Mouse (Mus musculus) layer of hippocampus, adult 9-11 months (tissue): ENCODE measurements at regions not wholly inside any gene's neighbourhood (a gene's known extent, or its start where the extent isn't known, plus 50 kb on each side); places are given as distances from the start of the nearest gene placed in this dataset.
"Not testable (repeated sequence)": the region's sequence is repeated elsewhere in the genome, so short reads cannot be mapped to it uniquely, and the experiment has no call there.

Experiments used
- DNase-seq: peaks from one replicate; pipeline ENCODE4 v3.0.0; 2022

DNA sequence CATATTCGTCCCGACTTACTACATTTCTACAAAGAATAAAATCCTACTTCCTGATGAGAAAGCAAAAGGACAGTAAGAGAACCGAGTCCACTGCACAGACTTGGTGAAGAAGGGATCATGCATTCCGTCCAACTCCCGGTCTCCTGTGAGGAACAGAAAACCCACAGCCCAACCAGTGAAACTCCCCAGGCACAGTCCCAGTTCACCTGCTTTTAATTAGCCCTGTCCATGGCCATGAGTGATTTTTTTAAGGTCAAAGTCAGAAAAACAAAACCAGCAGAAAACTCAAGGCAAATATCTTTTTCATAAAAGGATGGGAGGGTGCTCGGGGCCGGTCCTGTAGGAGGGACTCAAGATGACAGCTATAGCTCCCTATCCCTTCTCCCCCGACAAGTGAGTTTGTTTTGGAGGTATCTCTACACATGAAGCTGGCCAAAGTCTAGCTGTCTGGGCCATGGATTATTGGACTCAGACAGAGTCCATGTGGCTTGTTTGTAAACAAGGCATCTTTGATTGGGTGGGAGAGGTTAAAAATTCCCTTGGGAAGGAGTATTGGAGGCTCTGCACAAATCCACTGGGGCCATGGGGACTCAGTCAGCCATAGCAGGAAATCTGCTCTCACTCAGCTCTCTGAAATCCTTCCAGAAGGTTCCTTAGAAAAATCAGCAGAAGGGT lies 168.8 kb upstream of the Arid1b start:
- DNase-seq: no peak

DNA sequence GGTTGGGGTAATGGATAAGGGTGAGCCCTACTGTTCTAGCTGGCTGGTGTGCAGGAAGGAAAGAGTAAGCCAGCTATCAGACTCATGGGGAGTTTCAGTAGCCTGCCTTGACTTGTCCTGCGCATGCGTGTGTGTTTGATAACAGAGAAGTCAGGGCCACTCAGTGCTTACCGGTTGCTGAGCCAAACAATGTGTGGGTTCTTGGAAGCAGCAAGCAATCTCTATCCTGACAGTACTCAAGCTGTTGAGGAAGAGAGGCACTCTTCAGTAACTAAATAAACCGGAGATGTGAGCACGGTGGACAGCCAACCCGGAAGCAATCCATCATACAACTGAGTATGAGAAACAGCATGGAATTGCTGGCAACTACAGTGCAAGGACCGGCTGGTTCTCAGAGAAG lies 160.1 kb upstream of the Arid1b start:
- DNase-seq: peak; percentile 56

DNA sequence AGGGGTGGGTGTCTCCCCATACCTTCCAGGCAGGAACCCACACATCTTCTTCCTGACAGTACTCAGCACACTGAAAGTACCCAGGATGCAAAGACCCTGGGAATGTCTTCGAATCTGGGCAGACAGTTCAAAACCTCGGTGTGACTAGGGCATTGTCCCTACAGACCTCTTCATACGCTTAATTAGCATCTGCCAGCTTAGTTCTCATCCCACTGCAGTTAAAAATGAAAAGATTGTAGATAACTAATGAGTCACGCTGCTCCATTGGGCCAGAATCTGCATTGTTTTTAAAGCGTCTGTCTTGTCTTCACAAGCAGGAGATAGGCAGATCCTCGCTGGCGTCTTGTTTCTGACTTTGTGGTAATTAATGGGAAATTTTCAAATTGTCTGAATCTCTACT lies 159.6 kb upstream of the Arid1b start:
- peak; percentile 17 for DNase-seq

DNA sequence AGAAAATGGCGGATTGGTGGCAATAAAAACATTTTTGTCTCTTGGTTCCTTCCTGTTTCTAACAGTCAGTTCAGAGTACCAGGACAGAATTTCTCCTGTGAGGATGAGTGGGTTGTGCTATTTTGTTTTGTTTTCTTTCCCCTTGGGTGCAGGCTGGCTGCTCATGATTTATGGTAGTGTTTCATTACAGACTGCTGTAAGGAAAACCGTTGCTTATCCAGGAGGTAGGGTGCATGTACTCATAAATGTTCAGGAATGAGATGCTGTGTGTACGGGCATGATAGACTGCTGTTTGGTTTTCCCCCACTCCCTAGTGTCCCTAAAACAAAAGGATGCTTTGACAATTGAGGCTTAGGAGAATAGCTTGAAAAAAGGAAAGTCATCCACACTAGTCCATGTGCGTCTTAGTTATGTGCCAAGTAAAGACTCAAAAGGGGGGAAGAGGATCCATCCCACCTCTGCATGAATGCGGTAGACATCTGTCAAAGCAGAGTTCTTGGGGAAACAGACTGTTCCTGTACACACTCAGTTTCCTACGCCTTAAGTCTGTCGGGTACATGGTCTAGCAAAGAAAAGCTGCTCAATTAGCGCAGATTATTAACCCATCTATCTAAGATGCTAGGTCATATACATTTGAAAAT lies 158.9 kb upstream of the Arid1b start:
- DNase-seq: peak; percentile 38

DNA sequence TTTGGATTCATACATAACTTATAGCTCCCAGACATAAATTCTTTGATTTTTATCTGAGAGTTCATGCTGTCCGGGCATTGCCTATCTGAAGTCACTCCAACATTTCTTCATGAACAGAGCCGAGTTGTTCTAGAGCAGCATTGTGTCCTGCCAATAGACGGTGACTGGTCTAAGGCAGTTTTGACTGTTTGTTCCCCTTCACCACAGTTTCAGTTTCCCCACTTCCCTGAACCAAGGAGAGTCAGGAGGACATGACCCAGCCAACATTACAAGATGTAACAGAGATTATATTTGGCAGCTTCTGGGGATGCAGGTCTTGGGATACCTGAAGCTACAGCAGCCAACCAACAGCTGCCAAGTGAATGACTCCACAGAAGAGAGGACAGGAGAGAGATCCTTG lies 154.0 kb upstream of the Arid1b start:
- no peak for DNase-seq

DNA sequence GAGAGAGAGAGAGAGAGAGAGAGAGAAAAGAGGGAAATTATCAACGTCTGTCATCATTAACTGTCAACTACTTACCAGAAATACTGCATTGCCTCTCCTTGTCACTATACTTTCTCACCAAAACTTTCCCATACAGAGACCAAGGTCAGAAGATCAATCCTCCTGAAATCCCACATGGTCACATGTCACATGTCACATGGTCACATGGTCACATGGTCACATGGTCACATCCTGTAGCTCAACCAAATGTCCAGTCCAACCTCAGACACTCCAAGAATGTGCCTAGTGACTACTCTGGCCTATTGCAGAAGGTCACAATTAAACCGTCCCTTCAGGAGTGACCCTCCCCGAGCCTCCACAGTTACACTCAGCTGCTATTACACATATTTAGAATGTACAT lies 135.8 kb upstream of the Arid1b start:
- no peak for DNase-seq

DNA sequence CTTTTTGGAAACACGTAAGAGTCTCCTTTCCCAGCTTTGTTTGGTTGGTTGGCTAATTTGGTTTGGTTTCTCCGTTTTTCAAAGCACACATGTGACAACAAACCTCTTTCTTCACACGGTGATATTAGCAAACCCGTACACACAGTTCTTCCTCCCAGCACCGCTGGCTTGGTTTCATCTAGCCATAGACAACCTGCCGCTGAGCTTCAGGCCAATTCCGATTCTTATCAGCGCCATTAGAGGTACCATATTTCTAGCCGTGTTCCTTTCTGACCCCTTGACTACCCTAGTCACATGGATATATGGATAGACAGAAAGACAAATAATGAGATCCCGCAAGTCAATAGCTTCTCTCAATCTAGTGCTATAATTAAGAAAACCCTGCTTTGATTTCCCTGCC lies 129.2 kb upstream of the Arid1b start:
- no peak for DNase-seq

DNA sequence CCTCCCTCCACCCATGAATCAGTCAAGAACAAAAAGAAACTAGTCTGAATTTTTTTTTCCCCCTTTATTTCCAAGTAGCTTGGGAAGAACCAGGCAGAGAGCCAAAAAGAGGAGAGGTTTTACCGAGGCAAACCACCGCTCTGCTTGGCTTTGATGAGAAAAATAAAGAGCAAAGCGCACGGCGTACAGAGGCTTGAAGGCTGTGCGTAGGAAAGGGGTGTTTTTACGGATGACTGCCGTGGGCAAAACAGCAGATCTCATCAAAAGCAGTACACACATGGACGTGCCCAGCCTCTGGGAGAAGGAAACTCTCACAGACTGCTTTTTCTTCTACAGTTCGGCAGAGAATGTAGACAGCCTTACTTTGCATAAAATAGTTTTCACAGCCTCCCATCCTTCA lies 128.5 kb upstream of the Arid1b start:
- no peak for DNase-seq

DNA sequence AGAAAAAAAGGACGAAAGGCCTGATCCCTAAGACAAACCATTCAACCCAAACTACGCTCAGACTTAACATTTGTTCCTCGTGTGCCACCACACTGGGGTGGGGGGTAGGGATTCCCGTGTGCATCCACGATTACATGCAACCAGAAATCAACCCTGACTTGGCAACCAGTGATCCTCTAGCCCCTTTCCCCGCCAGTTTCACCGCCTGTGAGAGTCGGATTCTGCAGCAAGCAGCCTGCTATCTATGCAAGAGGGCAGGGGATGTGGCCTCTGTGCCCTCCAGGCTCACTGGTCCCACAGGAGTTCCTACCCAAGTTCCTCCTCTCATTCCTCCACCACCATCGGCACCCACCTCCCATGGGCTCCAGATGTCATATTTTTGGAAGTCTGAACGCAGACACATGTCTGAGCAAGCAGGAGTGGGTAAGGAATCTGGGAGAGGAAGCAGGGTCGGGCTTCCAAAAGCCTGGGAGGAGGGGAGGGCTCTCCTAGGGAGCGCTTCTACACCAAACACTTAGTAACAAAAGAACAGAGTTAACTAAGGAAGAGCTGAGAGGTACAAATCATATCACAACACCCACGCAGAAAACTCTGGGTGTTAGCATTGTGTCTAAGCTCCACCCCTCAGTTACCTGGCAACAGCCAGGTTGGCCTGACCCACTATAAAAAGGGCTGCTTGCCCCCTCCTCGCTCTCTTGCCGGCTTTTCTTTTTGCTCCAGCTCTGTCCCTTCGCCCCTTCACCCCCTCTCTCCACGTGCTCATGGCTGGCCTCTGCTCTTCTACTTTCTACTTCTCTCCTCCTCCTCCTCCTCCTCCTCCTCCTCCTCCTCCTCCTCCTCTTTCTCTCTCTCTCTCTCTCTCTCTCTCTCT lies 127.9 kb upstream of the Arid1b start:
- DNase-seq: no peak

DNA sequence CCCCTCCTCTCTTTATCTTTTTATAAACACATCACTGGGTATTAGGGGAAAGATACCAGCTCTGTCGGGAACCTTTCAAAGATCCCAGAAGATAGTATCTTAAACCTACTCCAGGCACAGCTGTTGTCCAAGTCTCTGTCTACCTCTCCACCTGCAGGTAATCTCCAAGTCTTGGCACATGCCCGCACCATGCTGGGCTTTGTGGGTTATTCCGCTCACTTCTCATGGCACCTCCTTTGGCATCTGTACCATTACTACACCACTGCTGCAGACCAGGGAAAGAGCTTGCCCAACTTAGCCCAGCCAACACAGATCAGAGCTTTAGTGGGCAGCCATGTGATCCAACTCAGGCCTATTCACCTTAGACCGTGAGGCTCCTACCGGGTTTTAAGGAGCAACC lies 127.0 kb upstream of the Arid1b start:
- no peak for DNase-seq

DNA sequence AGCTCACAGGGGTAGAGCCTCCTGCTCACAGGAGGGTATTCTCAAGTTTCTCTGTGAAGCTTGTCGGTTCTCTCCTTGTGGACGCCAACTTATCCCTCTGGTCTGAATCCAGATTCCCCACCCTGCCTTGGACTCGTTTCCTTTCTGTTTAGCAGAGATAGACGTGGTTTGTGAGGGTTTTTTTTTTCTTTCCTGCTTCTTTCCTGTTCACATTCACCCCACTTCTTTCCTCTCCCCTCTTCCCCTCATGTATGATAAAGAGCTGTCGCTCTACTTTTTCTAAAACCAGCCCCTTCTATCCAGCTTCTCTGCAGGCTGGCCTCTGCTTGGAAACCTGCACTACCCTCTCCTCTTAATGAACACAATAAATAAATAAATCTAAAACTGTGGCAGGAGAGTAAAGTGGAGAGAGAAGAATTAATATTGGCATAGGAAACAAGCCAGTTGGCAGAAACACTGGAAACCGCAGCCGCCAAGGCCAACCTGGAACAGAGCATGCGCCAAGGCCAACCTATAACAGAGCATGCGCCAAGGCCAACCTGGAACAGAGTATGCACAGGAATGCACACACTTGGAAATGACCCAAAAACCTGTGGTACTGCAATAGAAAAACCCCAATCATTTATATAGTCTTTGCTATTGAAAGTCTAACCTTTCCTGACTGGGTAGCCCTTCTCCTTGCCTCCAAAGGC lies 126.2 kb upstream of the Arid1b start:
- DNase-seq: no peak

DNA sequence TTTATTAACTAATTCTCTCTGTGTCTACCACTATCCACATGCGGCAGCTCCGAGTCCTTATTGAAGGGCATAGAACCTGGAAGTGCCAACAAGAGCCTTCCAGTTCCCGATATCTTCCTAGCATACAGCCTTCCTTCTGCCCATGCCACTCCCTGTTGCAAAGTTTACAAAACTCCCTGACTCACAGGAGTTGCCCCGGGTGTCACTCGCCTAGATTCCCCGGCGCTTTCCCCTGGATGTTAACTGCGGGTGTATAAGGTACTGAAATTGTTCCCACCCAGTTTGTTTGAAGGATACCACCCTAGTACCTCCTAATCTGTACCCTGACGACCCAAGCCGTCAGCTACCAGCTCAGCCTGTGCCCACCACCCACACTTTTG lies 125.7 kb upstream of the Arid1b start:
- no peak for DNase-seq

DNA sequence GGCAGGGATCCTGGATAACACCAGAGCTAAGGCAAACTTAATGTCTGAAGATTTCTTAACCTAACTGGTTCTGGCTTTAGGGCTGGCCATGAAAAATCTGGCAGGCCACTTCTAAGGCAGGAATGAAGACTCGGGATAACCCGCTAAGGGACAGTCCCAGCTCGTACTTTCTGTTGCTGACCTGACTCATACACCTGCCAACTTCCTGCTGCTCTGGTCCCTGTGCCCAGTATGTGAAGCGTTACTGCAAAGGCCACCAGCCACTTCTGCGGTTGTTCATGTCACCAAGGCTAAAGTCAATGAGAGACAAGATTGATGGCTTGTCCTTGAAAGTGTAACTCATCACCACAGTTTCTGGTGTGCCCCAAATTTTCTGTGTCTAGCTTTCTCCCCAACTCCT lies 125.3 kb upstream of the Arid1b start:
- DNase-seq: no peak

DNA sequence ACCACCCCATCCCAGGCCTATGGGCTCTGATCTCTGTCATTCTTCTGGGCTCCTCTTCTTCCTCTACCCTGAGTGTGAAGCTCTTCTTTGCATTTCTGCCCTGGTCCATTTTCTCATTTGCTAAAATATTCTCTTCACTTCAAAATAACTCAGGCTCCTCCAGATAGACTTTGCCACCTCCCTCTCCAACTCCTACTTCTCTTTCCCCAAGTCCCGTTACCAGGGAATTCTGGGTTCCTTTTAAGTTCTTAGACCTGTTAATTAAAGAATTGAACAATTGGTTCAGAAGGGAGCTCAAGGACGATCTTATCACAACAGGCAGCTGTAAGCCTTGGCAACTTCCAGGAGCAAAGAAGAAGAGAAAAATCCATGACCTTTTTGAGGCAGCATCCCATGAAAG lies 122.9 kb upstream of the Arid1b start:
- no peak for DNase-seq

DNA sequence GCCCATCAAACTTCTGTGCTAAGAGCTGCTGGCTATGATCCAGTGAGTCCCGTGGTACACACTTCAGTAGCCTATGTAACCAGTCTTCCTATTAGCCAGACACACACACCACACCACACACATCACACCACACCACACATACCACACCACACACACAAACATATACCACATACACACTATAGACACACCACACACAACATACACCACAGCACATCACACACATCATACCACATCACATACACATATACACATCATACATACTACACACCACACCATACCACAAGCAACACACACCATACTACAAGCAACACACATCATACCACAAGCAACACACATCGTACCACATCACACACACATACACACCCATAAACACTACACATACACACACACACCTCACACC lies 119.7 kb upstream of the Arid1b start:
- no peak for DNase-seq

DNA sequence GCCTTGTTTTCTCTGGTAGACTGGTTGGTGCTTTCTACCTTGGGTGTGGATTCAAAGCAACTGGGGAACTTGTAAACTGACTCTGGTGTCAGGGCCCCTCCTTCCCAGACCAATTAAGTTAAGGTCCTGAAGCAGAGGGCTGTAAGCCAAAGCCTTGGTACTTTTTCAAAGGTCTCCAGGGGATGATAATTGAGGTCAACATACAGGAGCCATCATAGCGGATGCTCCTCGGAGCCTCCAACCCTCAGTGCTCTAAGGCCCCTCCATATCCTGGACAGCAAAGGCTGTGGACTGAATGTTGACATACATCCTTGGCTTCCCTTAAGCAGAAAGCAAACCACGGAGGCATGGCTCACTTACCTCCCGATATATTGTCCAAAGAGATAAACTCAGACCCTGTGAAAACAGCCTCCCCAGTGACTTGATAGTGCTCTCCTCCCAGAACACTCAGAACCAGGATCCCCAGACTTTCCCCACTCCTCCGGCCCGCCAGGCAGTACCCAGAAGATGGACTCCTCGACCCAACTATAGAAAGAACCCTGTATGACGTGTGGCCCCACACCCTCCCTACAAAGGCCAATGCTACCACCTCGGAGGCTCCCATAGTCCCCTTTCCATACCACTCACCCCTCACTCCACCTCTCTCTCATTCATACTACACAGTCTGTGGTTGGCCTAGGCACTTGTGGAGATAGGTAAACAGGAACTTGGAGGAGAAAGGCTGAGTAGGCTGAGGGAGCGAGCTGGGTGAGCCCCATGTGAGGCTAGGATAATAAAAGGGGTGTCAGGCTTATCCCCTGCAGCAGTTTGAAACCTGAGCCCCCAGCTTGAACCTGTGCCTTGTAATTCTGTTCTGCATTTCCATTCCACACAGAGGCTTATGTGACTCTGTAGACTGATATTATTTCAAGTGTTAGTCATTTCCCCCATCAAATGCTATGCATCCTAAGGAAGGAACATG lies 118.8 kb upstream of the Arid1b start:
- DNase-seq: no peak

DNA sequence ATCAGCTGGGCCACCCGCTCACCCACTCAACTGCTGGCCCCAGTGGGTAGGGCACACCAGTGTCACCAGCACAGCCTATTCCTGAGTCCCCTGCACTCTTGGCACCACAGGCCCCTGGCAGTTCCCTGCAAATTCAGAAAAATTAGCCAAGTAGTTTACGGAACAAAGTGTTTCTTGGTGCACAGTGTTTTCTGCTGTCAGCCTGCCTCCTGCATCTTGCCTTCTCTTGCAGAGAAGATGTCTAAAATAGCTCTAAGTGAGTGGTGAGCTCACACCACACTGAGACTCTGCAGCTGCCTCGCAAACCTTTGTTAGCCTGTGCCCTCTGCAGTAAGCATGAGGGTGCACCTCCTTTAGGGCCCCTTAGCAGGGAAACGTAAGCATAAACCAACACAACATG lies 117.7 kb upstream of the Arid1b start:
- no peak for DNase-seq

DNA sequence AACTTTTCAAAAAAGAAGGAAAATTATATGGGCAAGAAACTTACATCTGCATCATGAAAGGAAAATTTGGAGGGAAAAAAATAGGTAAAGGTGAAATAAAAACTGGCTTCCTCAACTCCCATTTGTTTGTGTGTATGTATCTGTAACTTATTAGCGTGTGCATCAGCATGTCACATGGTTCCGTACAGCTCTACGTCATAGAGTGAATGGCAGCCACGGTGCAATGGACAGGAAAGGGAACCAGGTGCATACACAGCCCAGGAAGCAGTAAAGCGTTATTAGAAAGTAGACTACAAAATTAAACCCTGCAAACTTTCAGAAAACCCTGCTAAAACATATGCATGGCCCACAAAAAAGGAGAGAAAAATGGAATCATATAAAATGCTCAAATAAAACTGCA lies 112.7 kb upstream of the Arid1b start:
- DNase-seq: no peak

DNA sequence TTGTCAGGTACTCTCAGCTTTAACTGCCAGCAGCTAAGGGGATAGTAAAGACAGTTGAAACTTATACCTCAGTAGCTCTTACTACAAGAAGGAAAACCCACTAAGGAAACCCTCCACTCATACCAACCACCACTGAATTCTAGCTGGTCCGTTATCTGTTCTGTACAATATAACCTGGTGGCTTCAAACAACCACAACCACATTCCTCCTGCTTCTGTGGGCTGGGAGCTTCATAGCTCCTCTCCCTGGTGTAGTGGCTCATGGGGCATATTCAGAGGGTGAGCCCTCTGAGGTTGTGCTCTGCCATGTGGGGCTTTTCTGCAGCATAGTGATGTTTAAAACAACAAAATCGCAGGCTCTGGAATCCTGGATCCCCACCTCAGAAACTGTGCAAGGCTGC lies 110.0 kb upstream of the Arid1b start:
- no peak for DNase-seq

DNA sequence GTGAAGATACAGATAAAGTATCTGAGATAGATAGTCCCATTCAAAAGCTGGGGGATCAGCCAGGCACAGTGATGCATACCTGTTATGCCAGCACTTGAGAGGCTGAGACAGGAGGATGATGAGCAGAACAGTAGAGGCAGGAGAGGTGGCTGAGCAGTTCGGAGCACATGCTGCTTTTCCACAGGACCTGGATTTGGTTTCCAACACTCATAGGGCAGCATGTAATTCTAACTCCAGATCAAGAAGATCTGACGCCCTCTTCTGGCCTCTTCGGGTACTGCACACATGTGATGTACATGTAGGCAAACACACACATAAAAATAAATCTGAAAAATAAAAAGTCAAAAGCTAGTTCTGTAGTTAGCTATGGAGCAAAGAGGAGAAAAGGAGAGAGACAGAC lies 109.4 kb upstream of the Arid1b start:
- DNase-seq: no peak

DNA sequence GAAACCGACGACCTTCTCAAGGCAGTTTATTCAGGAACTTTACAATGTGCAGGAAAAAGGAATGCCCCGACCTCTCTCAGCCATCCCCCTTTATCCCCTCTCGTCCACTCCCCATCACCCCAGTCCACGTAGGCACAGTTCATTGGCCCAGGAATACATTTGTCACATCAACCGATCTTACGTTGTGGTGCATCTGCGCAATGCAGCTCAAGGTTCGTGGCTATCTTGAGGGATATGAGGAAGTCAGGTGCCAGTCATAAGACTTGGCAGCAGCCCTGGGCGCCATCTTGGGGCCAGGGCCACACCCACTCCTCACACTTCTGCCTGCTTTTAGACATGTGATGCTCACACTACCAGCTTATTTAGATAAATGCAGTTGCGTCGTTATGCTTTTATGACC lies 106.8 kb upstream of the Arid1b start:
- not testable (repeated sequence) for DNase-seq

DNA sequence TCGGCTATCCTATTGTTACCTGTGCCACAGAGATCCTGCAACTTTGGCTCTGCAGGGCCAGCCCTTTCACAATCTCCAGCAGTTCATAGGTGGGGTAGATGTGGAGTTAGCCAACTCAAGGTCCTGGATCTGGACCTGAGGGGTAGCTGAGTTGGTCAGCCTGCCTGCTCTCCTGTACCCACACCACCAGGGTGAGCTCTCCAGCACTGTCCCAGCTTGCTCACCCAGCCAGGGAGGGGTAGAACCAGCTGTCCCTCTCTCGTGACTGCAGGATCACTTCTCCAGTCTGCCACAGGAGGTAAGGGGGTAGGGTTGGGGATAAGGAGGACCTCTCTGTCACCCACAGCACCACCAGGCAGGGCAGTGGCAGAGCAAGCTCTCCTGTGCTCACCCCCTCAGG lies 104.6 kb upstream of the Arid1b start:
- DNase-seq: no peak
